Mouse (Mus musculus): ENCODE data around the gene H6pd. TPM values are rescaled to one million over a fixed set of nuclear protein-coding genes. Genes with fewer than 3 reads are reported as not detected.

H6pd gene
- polyA plus RNA-seq, 1 experiment from 2014 or later, result 11.8 TPM

DNA sequence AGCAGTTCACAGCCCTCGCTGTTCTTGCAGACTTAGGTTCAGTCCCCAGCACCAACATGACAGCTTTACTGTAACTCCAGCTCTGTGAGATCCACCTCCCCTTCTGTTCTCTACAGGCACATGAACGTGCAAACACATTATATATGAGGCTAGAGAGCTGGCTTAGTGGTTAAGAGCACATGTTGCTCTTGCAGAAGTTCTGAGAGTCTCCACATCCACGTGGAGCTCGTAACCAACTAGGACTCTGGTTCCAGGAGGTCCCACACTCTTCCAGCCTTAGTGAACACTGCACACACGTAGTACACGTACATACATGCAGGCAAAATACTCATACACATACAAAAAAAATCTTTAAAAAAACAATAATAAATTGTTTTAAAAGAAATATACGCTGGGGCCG is 1.8 kb downstream of the H6pd start:
- no peaks in the 10 kb centered on the region for H3K9me3 ChIP-seq (ENCODE audit: control insufficient read depth, low read length)
- no peaks in the 10 kb centered on the region for H3K36me3 ChIP-seq (ENCODE audit: control insufficient read depth, insufficient read depth, low read length)
- DNase-seq (ENCODE audit: low spot score) (no peak), ATAC-seq (ENCODE audit: low FRiP score, low TSS enrichment) (no peak)
- TF ChIP-seq EP300 (optimal IDR thresholded peaks at IDR 0.05), result no peak
- no peak for TF ChIP-seq CTCF (IDR thresholded peaks at IDR 0.05; ENCODE audit: low read depth)
- H3K4me3 ChIP-seq (ENCODE audit: low read depth, low read length), result no peak overlapping the region
- no peak overlapping the region for H3K9ac ChIP-seq (ENCODE audit: low read length)
- WGBS, result 63% methylated on average over 8 of the region's 8 CpGs
- peaks cover 16% of the 10 kb centered on the region for H3K4me1 ChIP-seq (replicated peaks; ENCODE audit: control insufficient read depth, insufficient read depth)
- H3K27ac ChIP-seq (replicated peaks), result peak overlapping the region; percentile 96; the same call in 1 of the 2 replicates
- H3K27me3 ChIP-seq (ENCODE audit: control insufficient read depth, insufficient read depth, low read length), result no peaks in the 10 kb centered on the region
- no peak overlapping the region; the same call in 1 of the 2 replicates for H3K4me2 ChIP-seq (replicated peaks; ENCODE audit: low read depth)

DNA sequence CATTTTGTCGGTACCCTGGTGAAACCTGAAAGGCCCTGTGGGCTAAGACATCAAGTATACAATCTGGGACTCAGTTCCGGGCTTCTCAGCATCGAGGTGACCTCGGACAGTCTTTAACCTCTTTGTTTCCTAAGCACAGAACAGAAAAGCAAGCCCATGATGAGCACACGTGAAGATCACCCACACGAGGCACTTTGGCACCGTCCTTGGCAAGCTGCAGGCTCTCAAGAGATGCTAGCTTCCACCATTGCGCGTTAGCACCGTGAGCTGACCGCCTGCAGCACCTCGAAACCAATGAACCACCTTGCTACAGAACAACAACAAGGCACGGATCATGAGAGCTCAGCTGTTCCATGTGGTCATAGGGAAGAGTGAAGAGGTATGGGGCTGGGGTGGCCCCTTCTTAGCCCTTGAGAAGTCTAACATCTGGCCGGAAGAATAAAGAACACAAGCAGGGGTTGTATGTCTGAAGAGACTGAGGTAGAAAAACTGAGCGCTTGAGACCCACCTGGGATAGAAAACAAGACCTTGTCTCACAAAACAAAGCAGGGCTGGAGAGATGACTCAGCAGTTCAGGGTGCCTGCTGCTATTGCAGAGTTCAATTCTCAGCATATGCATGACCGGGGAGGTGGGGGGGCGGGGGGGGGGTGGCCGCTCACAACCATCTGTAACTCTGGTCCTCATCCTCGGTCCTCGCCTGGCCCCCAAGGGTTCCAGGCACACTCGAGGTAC is 2.5 kb downstream of the H6pd start:
- Histone ChIP-seq H3K4me2 (replicated peaks; ENCODE audit: low read depth) (no peak overlapping the region; the same call in 1 of the 2 replicates), H3K27ac (replicated peaks) (no peak overlapping the region), H3K4me3 (ENCODE audit: low read depth, low read length) (no peak overlapping the region), H3K9me3 (ENCODE audit: control insufficient read depth, low read length) (no peaks in the 10 kb centered on the region), H3K9ac (ENCODE audit: low read length) (no peak overlapping the region), H3K4me1 (replicated peaks; ENCODE audit: control insufficient read depth, insufficient read depth) (peaks cover 20% of the 10 kb centered on the region; the same call in 1 of the 2 replicates), H3K36me3 (ENCODE audit: control insufficient read depth, insufficient read depth, low read length) (no peaks in the 10 kb centered on the region), H3K27me3 (ENCODE audit: control insufficient read depth, insufficient read depth, low read length) (no peaks in the 10 kb centered on the region)
- ATAC-seq (ENCODE audit: low FRiP score, low TSS enrichment) (no peak), DNase-seq (ENCODE audit: low spot score) (no peak)
- TF ChIP-seq EP300 (optimal IDR thresholded peaks at IDR 0.05) (no peak), CTCF (IDR thresholded peaks at IDR 0.05; ENCODE audit: low read depth) (no peak)
- 82% methylated on average over 21 of the region's 21 CpGs for WGBS

DNA sequence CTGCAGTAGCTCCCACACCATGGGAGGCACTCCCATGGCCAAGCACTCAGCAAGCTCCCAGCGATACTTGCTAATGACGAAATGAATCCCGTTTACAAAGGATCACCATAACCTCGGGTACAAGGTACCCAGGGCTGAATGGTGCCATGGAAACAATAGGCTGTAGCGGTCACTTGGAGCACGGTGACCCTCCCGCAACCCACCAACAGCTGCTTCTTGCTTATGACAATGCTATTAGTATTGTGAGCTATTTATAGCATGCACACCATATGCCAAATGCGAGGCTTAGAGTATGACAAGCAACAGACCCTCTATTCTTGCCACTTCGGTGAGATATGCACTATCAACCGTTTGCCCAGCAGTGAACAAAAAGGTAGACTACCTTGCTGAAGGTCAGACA is 3.6 kb downstream of the H6pd start:
- Histone ChIP-seq H3K4me3 (ENCODE audit: low read depth, low read length) (no peak overlapping the region), H3K4me2 (replicated peaks; ENCODE audit: low read depth) (no peak overlapping the region), H3K9ac (ENCODE audit: low read length) (no peak overlapping the region), H3K27ac (replicated peaks) (no peak overlapping the region), H3K4me1 (replicated peaks; ENCODE audit: control insufficient read depth, insufficient read depth) (peaks cover 23% of the 10 kb centered on the region; the same call in 1 of the 2 replicates), H3K27me3 (ENCODE audit: control insufficient read depth, insufficient read depth, low read length) (no peaks in the 10 kb centered on the region), H3K36me3 (ENCODE audit: control insufficient read depth, insufficient read depth, low read length) (no peaks in the 10 kb centered on the region), H3K9me3 (ENCODE audit: control insufficient read depth, low read length) (no peaks in the 10 kb centered on the region)
- DNase-seq (ENCODE audit: low spot score) (no peak), ATAC-seq (ENCODE audit: low FRiP score, low TSS enrichment) (no peak)
- 80% methylated on average over 10 of the region's 10 CpGs for WGBS
- no peak for TF ChIP-seq EP300 (optimal IDR thresholded peaks at IDR 0.05)

DNA sequence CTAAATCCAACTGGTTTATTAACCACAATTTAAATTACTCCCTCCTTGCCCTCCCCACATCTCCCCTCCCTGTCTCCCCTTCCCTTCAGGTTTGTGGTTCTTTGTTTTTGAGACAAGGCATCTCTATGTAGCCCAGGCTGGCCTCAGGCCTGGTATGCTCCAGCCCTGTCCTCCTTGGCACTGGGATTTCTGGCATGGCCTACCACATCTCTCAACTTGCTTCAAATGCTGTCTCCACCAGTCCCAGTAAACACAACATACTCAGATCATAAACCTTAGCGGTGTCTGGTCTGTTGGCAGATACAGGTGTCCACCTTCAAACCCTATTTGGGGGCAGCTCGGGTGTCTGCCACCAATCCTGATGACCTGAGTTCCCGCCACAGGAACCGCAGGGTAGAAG is 5.2 kb downstream of the H6pd start:
- DNase-seq (ENCODE audit: low spot score) (no peak), ATAC-seq (ENCODE audit: low FRiP score, low TSS enrichment) (no peak)
- Histone ChIP-seq H3K27me3 (ENCODE audit: control insufficient read depth, insufficient read depth, low read length) (no peaks in the 10 kb centered on the region), H3K4me1 (replicated peaks; ENCODE audit: control insufficient read depth, insufficient read depth) (peaks cover 28% of the 10 kb centered on the region; the same call in 1 of the 2 replicates), H3K36me3 (ENCODE audit: control insufficient read depth, insufficient read depth, low read length) (no peaks in the 10 kb centered on the region), H3K4me2 (replicated peaks; ENCODE audit: low read depth) (no peak overlapping the region), H3K4me3 (ENCODE audit: low read depth, low read length) (no peak overlapping the region), H3K9ac (ENCODE audit: low read length) (no peak overlapping the region), H3K9me3 (ENCODE audit: control insufficient read depth, low read length) (no peaks in the 10 kb centered on the region), H3K27ac (replicated peaks) (peak overlapping the region; percentile 53)
- TF ChIP-seq EP300 (optimal IDR thresholded peaks at IDR 0.05) (no peak), CTCF (IDR thresholded peaks at IDR 0.05; ENCODE audit: low read depth) (no peak)
- WGBS, result 67% methylated on average over 4 of the region's 4 CpGs

DNA sequence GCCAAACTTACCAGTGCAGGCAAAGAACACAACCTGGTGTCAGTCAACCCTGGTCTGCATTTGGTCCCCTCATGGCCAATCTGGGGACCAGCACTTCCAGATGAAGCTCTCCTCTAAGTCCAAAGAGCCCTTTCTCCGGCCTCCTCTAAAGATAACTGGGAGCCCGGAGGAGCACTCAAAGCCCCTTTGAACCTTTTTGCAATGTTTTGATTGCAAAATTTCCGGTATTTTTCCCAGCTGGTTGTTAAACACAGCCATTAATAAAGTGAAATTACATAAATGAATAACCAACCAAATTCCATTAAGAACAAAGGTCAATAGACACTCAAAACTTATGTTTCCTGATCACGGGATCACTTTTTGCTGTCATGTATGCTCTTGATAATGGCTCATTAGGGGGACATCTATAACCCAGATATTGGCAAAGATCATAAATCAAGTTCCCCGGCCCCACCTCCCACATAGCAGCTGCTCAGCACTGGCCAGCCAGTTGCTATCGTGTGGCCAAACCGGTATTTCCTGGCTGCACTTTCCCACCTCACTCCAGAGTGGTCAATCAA is 5.7 kb downstream of the H6pd start:
- peak; percentile 78 for DNase-seq (ENCODE audit: low spot score)
- no peak for TF ChIP-seq EP300 (optimal IDR thresholded peaks at IDR 0.05)
- TF ChIP-seq CTCF (IDR thresholded peaks at IDR 0.05; ENCODE audit: low read depth), result no peak
- H3K4me3 ChIP-seq (ENCODE audit: low read depth, low read length), result no peak overlapping the region
- H3K4me1 ChIP-seq (replicated peaks; ENCODE audit: control insufficient read depth, insufficient read depth), result peaks cover 27% of the 10 kb centered on the region; the same call in 1 of the 2 replicates
- no peak overlapping the region for H3K9ac ChIP-seq (ENCODE audit: low read length)
- no peaks in the 10 kb centered on the region for H3K27me3 ChIP-seq (ENCODE audit: control insufficient read depth, insufficient read depth, low read length)
- H3K4me2 ChIP-seq (replicated peaks; ENCODE audit: low read depth), result no peak overlapping the region; the same call in 1 of the 2 replicates
- ATAC-seq (ENCODE audit: low FRiP score, low TSS enrichment), result peak; percentile 42; the same call in 1 of the 2 replicates
- H3K27ac ChIP-seq (replicated peaks), result peak overlapping the region; percentile 89
- H3K36me3 ChIP-seq (ENCODE audit: control insufficient read depth, insufficient read depth, low read length), result no peaks in the 10 kb centered on the region
- WGBS, result 15% methylated on average over 7 of the region's 7 CpGs
- H3K9me3 ChIP-seq (ENCODE audit: control insufficient read depth, low read length), result no peaks in the 10 kb centered on the region

DNA sequence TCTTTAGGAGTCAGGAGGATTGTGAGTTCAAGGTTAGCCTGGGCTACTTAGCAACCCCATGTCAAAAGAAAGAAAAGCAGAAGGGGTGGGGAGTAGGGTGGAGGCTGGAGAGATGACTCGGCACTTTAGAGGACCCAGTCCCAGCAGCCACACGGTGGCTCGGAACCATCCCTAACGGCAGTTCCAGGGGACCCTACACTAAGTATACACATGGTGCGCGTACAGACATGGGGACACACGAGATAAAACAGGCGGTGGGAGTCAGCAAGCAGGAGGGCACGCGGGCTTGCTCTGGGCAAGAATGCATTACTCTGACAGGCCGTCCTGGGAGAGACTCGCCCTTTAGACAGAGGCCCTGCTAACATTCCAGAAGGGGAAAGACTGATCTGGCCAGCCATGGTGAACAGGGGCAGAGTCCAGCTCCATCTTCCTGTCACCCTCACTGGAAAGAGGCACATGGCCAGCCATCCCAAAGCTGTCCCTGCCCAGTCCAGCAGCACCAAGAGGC is 6.7 kb downstream of the H6pd start:
- ATAC-seq (ENCODE audit: low FRiP score, low TSS enrichment), result 0 out of 2 replicates have a peak, but pooled peaks have one; percentile 24
- peaks cover 24% of the 10 kb centered on the region; the same call in 1 of the 2 replicates for H3K4me1 ChIP-seq (replicated peaks; ENCODE audit: control insufficient read depth, insufficient read depth)
- TF ChIP-seq EP300 (optimal IDR thresholded peaks at IDR 0.05), result no peak
- H3K9ac ChIP-seq (ENCODE audit: low read length), result no peak overlapping the region
- DNase-seq (ENCODE audit: low spot score), result peak; percentile 43
- no peak overlapping the region; the same call in 1 of the 2 replicates for H3K4me3 ChIP-seq (ENCODE audit: low read depth, low read length)
- no peaks in the 10 kb centered on the region for H3K27me3 ChIP-seq (ENCODE audit: control insufficient read depth, insufficient read depth, low read length)
- H3K27ac ChIP-seq (replicated peaks), result peak overlapping the region; percentile 89
- no peaks in the 10 kb centered on the region for H3K36me3 ChIP-seq (ENCODE audit: control insufficient read depth, insufficient read depth, low read length)
- whole genome bisulfite sequencing, result 45% methylated on average over 12 of the region's 12 CpGs
- H3K9me3 ChIP-seq (ENCODE audit: control insufficient read depth, low read length), result no peaks in the 10 kb centered on the region
- H3K4me2 ChIP-seq (replicated peaks; ENCODE audit: low read depth), result peak overlapping the region; percentile 39
